Mouse (Mus musculus) heart, adult 2 months (tissue): ENCODE measurements at regions not wholly inside any gene's neighbourhood (a gene's known extent, or its start where the extent isn't known, plus 50 kb on each side); places are given as distances from the start of the nearest gene placed in this dataset.

ENCODE experiments used
- DNase-seq, 2 experiments: peaks; one replicate each; pipeline ENCODE4 v3.0.0; 2021
- H3K27ac ChIP-seq: fragments of 200-600 bp; 2 replicates; pipeline ENCODE4 v1.8.1; 2022
- H3K27me3 ChIP-seq: fragments of 200-500 bp; 2 replicates; pipeline ENCODE4 v1.6.1; 2012; ENCODE audit warnings: mild to moderate bottlenecking, low read length, inconsistent platforms, mixed read lengths; ENCODE audit not compliant: control insufficient read depth, insufficient read depth
- H3K36me3 ChIP-seq: fragments of 200-500 bp; 2 replicates; pipeline ENCODE4 v1.6.1; 2012; ENCODE audit warnings: low read length, inconsistent platforms; ENCODE audit not compliant: control insufficient read depth, insufficient read depth
- H3K4me1 ChIP-seq: fragments of 200-500 bp; 2 replicates; pipeline ENCODE4 v1.6.1; 2011; ENCODE audit warnings: low read length; ENCODE audit not compliant: control insufficient read depth, insufficient read depth
- H3K4me3 ChIP-seq: fragments of 200-600 bp; 2 replicates; pipeline ENCODE4 v1.8.1; 2022
- H3K79me2 ChIP-seq: fragments of 200-500 bp; replicated peaks from 2 replicates; pipeline ENCODE4 v1.6.1; 2012; ENCODE audit warnings: mild to moderate bottlenecking, inconsistent platforms, low read length, moderate library complexity, mixed read lengths; ENCODE audit not compliant: control insufficient read depth, insufficient read depth
- H3K9ac ChIP-seq: fragments of 200-500 bp; 2 replicates; pipeline ENCODE4 v1.6.1; 2012; ENCODE audit warnings: low read depth, mild to moderate bottlenecking, control low read depth, inconsistent platforms, low read length, mixed read lengths
- CTCF ChIP-seq: fragments of 200-600 bp; IDR thresholded peaks from 2 replicates; pipeline ENCODE4 v1.8.1; 2022; ENCODE audit warnings: antibody characterized with exemption, mild to moderate bottlenecking, moderate library complexity
- EP300 ChIP-seq: fragments of 200-500 bp; IDR thresholded peaks from 2 replicates; pipeline ENCODE4 v1.6.1; 2011; ENCODE audit warnings: low read depth, low read length, control low read depth; ENCODE audit not compliant: insufficient read depth
- POLR2A ChIP-seq: fragments of 200-500 bp; IDR thresholded peaks from 2 replicates; pipeline ENCODE4 v1.6.1; 2011; ENCODE audit warnings: mild to moderate bottlenecking, low read depth, low read length, control low read depth; ENCODE audit not compliant: insufficient read depth
- WGBS: fragments of 180-500 bp; shearing (Covaris S2); methylation state at CpG from one replicate; pipeline ENCODE4 v1.1.7; 2018; 5-methylcytosine and 5-hydroxymethylcytosine counted together
- intact Hi-C: fragments of 180-260 bp; cut with DNase I; formaldehyde crosslinking; loops from one replicate; pipeline ENCODE4 v1.15.1; 2025

GRCm38 (mm10) chr13:44321009-44321596, 408.2 kb upstream of the Jarid2 start:
- no peaks in the 10 kb centered on the region for H3K36me3 ChIP-seq
- H3K27ac ChIP-seq = no peak overlapping the region
- WGBS = 57% methylated on average over 16 of the region's 16 CpGs

GRCm38 (mm10) chr13:44328416-44328815, 400.9 kb upstream of the Jarid2 start:
- intact Hi-C loops = no loop called here
- Histone ChIP-seq H3K4me1 (peaks cover 5% of the 10 kb centered on the region), H3K4me3 (no peak overlapping the region), H3K27ac (no peak overlapping the region), H3K9ac (no peak overlapping the region), H3K27me3 (no peaks in the 10 kb centered on the region), H3K79me2 (no peaks in the 10 kb centered on the region), H3K36me3 (no peaks in the 10 kb centered on the region)
- WGBS = 88% methylated on average over 8 of the region's 8 CpGs
- DNase-seq = no peak
- TF ChIP-seq EP300 = no peak
- no peak for TF ChIP-seq POLR2A
- TF ChIP-seq CTCF = no peak

More at GRCm38 (mm10) chr13:44321009-44321596, 408.2 kb upstream of the Jarid2 start:
- H3K79me2 ChIP-seq = no peaks in the 10 kb centered on the region
- H3K9ac ChIP-seq = no peak overlapping the region
- no peaks in the 10 kb centered on the region for H3K27me3 ChIP-seq
- H3K4me3 ChIP-seq = no peak overlapping the region
- no peak for DNase-seq
- intact Hi-C loops = no loop called here
- H3K4me1 ChIP-seq = no peaks in the 10 kb centered on the region; the same call in 1 of the 2 replicates
- TF ChIP-seq POLR2A (no peak), EP300 (no peak), CTCF (no peak)

DNA sequence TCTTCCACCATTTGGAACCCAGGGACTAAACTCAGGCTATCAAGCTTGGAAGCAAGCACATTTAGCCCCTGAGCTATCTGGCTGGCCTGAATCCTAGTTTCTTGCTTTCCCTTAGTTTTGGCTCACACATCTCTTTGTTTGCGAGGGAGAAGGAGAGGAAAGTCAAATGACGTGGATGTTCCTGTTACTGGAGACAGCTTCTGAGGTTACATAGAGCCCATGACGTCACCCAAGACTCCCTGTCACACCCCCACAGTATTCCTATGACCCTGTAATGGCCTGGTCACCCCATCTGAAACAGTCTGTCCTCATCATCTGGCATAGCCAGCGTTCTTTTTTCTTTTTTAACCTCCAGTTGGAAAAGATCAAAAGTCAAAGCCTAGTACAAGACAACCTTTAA, 400.1 kb upstream of the Jarid2 start:
- no peak for TF ChIP-seq CTCF
- no peak for TF ChIP-seq POLR2A
- no peak for TF ChIP-seq EP300
- Histone ChIP-seq H3K36me3 (no peaks in the 10 kb centered on the region), H3K4me1 (peaks cover 5% of the 10 kb centered on the region), H3K9ac (no peak overlapping the region), H3K79me2 (no peaks in the 10 kb centered on the region), H3K4me3 (no peak overlapping the region), H3K27ac (peak overlapping the region; percentile 55), H3K27me3 (no peaks in the 10 kb centered on the region)
- 30% methylated on average over 4 of the region's 4 CpGs for WGBS
- DNase-seq = no peak
- intact Hi-C loops = no loop called here

DNA sequence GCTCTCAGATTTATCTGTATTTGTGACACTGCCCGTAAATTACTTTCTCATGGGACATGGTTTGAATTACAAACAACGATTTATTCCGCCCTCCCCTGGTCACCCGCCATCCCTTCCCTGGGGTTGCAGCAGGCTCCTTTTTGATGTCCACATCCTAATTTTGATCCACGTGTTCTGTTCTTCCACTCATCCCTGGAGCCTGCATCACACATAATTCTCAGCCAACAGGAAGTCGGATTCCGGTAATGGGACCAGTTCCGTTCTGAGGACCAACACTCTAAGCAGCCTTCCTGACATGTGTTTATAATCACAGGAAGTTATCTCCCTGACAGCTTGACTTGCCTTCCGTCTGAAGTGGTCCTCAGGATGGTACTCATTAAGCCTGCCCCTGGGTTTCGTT, 399.6 kb upstream of the Jarid2 start:
- Histone ChIP-seq H3K4me1 (peaks cover 5% of the 10 kb centered on the region), H3K36me3 (no peaks in the 10 kb centered on the region), H3K9ac (no peak overlapping the region), H3K27me3 (no peaks in the 10 kb centered on the region), H3K27ac (peak overlapping the region; percentile 55), H3K79me2 (no peaks in the 10 kb centered on the region), H3K4me3 (no peak overlapping the region)
- intact Hi-C loops = no loop called here
- DNase-seq = peak in 1 of 2 experiments; percentile 37
- WGBS = 44% methylated on average over 10 of the region's 10 CpGs
- TF ChIP-seq CTCF = peak; percentile 1; the same call in 1 of the 2 replicates
- TF ChIP-seq EP300 = no peak; the same call in 1 of the 2 replicates

DNA sequence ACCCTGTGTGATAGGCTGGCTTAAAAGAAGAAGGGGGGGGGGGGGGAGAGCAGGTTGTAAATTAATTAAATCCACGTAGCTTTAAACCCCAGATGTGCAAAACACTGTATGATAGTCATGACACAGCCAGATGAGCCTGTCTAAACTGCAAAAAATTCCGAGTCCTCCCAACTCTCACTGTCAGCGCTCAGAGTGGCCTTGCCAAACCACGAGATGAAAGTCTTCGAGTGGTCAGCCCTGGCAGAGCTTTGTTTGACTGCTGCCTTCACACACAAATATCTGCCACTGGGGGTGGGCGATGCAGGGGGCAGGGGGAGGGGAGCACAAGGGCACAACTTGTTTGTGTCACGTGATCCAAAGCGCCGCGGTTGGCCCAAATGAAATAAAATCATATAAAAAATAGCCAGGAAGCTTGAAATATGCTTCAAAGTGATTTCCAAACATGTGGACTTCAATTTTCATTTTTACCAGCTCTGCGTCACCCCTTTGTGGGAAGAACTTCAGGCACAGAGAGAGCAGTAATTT, 396.5 kb upstream of the Jarid2 start:
- TF ChIP-seq EP300 = no peak
- TF ChIP-seq CTCF = no peak
- TF ChIP-seq POLR2A = no peak
- Histone ChIP-seq H3K4me3 (no peak overlapping the region), H3K4me1 (peaks cover 5% of the 10 kb centered on the region), H3K27ac (no peak overlapping the region), H3K79me2 (no peaks in the 10 kb centered on the region), H3K9ac (no peak overlapping the region), H3K27me3 (no peaks in the 10 kb centered on the region), H3K36me3 (no peaks in the 10 kb centered on the region)
- intact Hi-C loops = no loop called here
- WGBS = 71% methylated on average over 11 of the region's 11 CpGs
- DNase-seq = no peak

GRCm38 (mm10) chr13:44339061-44339741, 390.1 kb upstream of the Jarid2 start:
- DNase-seq = no peak
- H3K79me2 ChIP-seq = no peaks in the 10 kb centered on the region
- no peaks in the 10 kb centered on the region for H3K27me3 ChIP-seq
- no peaks in the 10 kb centered on the region; the same call in 1 of the 2 replicates for H3K4me1 ChIP-seq
- no peak for TF ChIP-seq CTCF
- TF ChIP-seq POLR2A = no peak
- no peak for TF ChIP-seq EP300
- H3K36me3 ChIP-seq = no peaks in the 10 kb centered on the region; the same call in 1 of the 2 replicates
- intact Hi-C loops = no loop called here
- H3K9ac ChIP-seq = no peak overlapping the region
- no peak overlapping the region for H3K27ac ChIP-seq
- no peak overlapping the region for H3K4me3 ChIP-seq
- WGBS = 42% methylated on average over 6 of the region's 6 CpGs
